Mouse (Mus musculus): ENCODE measurements at regions not wholly inside any gene's neighbourhood (a gene's known extent, or its start where the extent isn't known, plus 50 kb on each side); places are given as distances from the start of the nearest gene placed in this dataset.

GRCm38 (mm10) chr13:60446926-60447325 lies 154.8 kb upstream of the Dapk1 start:
- peak; percentile 20; the same call in 1 of the 2 replicates for TF ChIP-seq CTCF (conservative IDR thresholded peaks at IDR 0.05; ENCODE audit: insufficient read depth, insufficient read length, low read depth, low read length)
- TF ChIP-seq POLR2A (IDR thresholded peaks at IDR 0.05; ENCODE audit: low read depth, low read length): no peak

Measured in kidney, adult 2 months (tissue).